Mouse (Mus musculus) thymus, adult 2 months (tissue): ENCODE results near the gene Prkn. TPM values are rescaled to one million over a fixed set of nuclear protein-coding genes. Genes with fewer than 3 reads are reported as not detected.

Source experiments
- DNase-seq: peaks from one replicate; pipeline ENCODE4 v3.0.0; 2021
- H3K27ac ChIP-seq: fragments of 200-500 bp; 2 replicates; pipeline ENCODE4 v1.5.1; 2012; ENCODE audit warnings: low read length, control low read depth; ENCODE audit not compliant: control insufficient read depth, insufficient read depth
- H3K27me3 ChIP-seq: fragments of 200-500 bp; 2 replicates; pipeline ENCODE4 v1.6.1; 2012; ENCODE audit warnings: mild to moderate bottlenecking, low read length, moderate library complexity, mixed read lengths; ENCODE audit not compliant: control insufficient read depth, insufficient read depth
- H3K36me3 ChIP-seq: fragments of 200-500 bp; 2 replicates; pipeline ENCODE4 v1.6.1; 2012; ENCODE audit warnings: mild to moderate bottlenecking, low read length, moderate library complexity; ENCODE audit not compliant: control insufficient read depth, insufficient read depth
- H3K4me1 ChIP-seq: fragments of 200-500 bp; replicated peaks from 2 replicates; pipeline ENCODE4 v1.6.1; 2012; ENCODE audit warnings: low read length; ENCODE audit not compliant: control insufficient read depth, insufficient read depth
- H3K4me3 ChIP-seq: fragments of 200-500 bp; 2 replicates; pipeline ENCODE4 v1.5.1; 2012; ENCODE audit warnings: mild to moderate bottlenecking, low read length, control low read depth, moderate library complexity; ENCODE audit not compliant: control insufficient read depth, insufficient read depth
- CTCF ChIP-seq: fragments of 200-500 bp; IDR thresholded peaks from 2 replicates; pipeline ENCODE4 v1.5.1; 2012; ENCODE audit warnings: mild to moderate bottlenecking, control low read depth, low read length, moderate library complexity, borderline replicate concordance; ENCODE audit not compliant: control insufficient read depth, poor library complexity, insufficient read depth; ENCODE audit errors: extremely low read depth
- POLR2A ChIP-seq: fragments of 200-500 bp; IDR thresholded peaks from 2 replicates; pipeline ENCODE4 v1.6.1; 2012; ENCODE audit warnings: mild to moderate bottlenecking, low read length, control low read depth, moderate library complexity; ENCODE audit not compliant: control insufficient read depth, poor library complexity, insufficient read depth; ENCODE audit errors: extremely low read depth
- WGBS: fragments of 180-500 bp; shearing (Covaris S2); methylation state at CpG from one replicate; pipeline ENCODE4 v1.1.7; 2018; 5-methylcytosine and 5-hydroxymethylcytosine counted together
- polyA plus RNA-seq: library from polyadenylated mRNA; depleted of rRNA; stranded (reverse); fragments of >200 nt; gene quantifications from 2 replicates; pipeline ENCODE4 v1.2.3, GENCODE M21; 2012

Gene Prkn
- polyA plus RNA-seq, 1 experiment: 1.4 TPM

DNA sequence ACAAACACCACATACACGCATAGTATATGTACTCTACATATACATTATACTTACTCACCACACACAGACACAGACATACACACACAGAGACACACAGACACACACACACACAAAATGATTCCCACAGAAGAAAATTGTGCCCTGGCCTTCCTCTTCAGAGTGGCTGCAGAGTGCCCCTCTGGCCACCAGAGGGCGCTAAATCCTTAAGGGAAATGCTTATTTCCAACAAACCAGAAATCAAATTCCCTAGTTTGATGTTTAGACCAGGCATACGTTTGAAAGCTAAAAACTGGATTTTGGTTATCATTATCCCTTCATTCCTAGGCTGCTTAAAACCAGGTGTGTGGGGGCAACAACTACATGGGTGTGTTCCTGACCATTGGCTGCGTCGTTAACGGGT, 1196.0 kb downstream of the Prkn start:
- H3K4me1 ChIP-seq: no peaks in the 10 kb centered on the region
- no peaks in the 10 kb centered on the region for H3K36me3 ChIP-seq
- no peak overlapping the region for H3K4me3 ChIP-seq
- no peak overlapping the region for H3K27ac ChIP-seq
- TF ChIP-seq CTCF (no peak), POLR2A (no peak)
- 53% methylated on average over 6 of the region's 6 CpGs for WGBS
- DNase-seq: peak; percentile 52
- no peaks in the 10 kb centered on the region for H3K27me3 ChIP-seq

DNA sequence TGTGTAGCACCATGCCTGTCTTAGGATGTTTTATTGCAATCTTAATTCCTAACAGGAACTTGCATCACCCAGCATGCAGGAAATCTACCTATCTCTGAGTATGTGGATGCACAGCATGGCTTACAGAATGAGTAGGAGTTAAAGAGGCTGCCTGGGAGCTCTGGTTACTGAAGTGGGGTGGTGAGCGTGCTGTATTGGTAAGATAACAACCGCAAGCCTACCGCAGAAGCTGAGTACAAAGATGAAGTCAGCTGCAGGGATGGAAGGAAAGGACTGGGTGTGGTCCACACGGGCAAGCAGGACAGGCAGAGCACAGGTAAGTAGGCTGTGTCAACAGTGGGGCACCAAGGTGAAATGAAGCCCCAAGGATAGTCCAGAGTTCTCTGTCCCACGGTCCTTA, 1196.9 kb downstream of the Prkn start:
- WGBS: 77% methylated on average over 5 of the region's 5 CpGs
- no peak overlapping the region for H3K27ac ChIP-seq
- DNase-seq: no peak
- H3K36me3 ChIP-seq: no peaks in the 10 kb centered on the region
- no peak overlapping the region for H3K4me3 ChIP-seq
- H3K4me1 ChIP-seq: no peaks in the 10 kb centered on the region
- TF ChIP-seq CTCF (no peak), POLR2A (no peak)
- no peaks in the 10 kb centered on the region for H3K27me3 ChIP-seq

DNA sequence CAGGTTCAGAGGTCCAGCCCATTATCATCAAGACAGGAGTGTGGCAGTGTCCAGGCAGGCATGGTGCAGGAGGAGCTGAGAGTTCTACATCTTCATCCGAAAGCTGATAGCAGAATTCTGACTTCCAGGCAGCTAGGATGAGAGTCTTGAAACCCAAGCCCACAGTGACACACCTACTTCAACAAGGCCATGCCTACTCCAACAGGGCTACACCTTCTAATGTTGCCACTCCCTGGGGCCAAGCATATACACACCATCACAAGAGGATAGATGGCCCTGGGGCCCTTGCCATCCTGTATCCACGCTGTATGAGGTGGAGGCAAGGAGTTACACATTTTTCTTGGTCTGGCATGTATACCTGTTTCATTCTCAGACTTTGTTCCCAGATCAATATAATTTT, 1197.4 kb downstream of the Prkn start:
- WGBS: 92% methylated on average over 2 of the region's 2 CpGs
- Histone ChIP-seq H3K27ac (no peak overlapping the region), H3K4me3 (no peak overlapping the region), H3K4me1 (no peaks in the 10 kb centered on the region), H3K27me3 (no peaks in the 10 kb centered on the region), H3K36me3 (no peaks in the 10 kb centered on the region)
- TF ChIP-seq POLR2A (no peak), CTCF (no peak)
- DNase-seq: no peak

DNA sequence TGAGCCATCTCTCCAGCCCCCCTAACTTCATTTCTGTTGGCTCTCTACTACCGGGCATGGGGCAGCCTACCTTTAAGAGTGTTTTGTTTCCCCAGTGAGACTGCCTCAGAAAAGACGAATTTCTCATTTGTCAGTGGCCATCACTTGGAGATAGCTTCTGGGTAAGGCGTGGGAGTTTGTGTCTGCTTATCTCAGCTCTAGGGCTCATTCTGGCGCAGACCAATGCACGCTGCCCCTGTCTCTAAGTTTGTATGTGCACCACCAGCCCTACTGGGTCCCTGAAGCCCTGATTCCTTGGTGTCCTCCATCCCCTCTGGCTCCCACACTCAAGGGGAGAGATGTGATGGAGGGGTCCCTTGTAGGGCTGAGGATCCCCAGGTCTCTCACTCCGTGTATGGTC, 1198.3 kb downstream of the Prkn start:
- H3K36me3 ChIP-seq: no peaks in the 10 kb centered on the region
- DNase-seq: no peak
- 80% methylated on average over 6 of the region's 6 CpGs for WGBS
- no peaks in the 10 kb centered on the region for H3K4me1 ChIP-seq
- no peaks in the 10 kb centered on the region for H3K27me3 ChIP-seq
- H3K27ac ChIP-seq: no peak overlapping the region
- TF ChIP-seq POLR2A (no peak), CTCF (no peak)
- no peak overlapping the region for H3K4me3 ChIP-seq

DNA sequence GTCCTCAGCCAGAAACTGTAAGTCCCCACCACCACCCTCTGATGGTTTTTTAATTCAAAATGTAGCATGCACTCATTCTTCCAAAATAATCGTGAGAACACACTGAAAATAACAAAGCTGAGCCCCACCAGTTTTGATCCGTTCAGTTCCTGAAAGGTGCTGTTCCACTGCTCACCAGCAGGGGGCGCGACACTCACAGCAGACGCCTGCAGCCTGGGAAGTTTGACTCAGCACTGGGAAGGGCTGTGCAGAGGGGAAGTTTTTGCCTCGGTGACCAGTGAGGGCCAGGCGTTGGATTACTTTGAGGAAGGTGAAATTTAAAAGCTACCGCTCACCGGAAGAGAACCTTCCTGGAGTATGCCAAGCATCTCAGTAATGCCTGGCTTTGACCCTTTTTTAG, 1199.0 kb downstream of the Prkn start:
- peak; percentile 96 for TF ChIP-seq CTCF
- TF ChIP-seq POLR2A: no peak
- Histone ChIP-seq H3K27me3 (no peaks in the 10 kb centered on the region), H3K27ac (no peak overlapping the region), H3K4me3 (no peak overlapping the region), H3K36me3 (no peaks in the 10 kb centered on the region), H3K4me1 (no peaks in the 10 kb centered on the region)
- DNase-seq: peak; percentile 69
- 2% methylated on average over 9 of the region's 9 CpGs for WGBS

DNA sequence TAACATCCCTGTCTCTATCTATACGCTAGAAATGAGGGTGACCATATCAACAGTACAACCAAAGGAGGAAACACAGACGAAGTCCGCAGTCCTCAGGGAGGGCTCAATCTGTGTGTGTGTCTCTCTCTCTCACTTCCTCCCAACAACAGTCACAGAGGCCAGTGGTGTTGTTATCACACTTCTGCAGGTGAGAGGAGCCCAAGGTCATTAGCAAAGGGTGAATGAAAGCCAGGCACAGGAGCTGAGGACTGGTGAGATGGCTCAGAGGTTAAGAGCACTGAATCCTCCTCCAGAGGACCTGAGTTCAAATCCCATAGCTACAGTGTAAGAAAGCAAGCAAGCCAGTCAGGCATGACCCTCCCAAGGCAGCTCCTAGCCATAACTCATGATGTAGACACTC, 1199.7 kb downstream of the Prkn start:
- no peak for DNase-seq
- no peaks in the 10 kb centered on the region for H3K4me1 ChIP-seq
- 48% methylated on average over 3 of the region's 3 CpGs for WGBS
- H3K4me3 ChIP-seq: no peak overlapping the region
- no peaks in the 10 kb centered on the region for H3K27me3 ChIP-seq
- no peak overlapping the region for H3K27ac ChIP-seq
- TF ChIP-seq CTCF (no peak), POLR2A (no peak)
- no peaks in the 10 kb centered on the region for H3K36me3 ChIP-seq

DNA sequence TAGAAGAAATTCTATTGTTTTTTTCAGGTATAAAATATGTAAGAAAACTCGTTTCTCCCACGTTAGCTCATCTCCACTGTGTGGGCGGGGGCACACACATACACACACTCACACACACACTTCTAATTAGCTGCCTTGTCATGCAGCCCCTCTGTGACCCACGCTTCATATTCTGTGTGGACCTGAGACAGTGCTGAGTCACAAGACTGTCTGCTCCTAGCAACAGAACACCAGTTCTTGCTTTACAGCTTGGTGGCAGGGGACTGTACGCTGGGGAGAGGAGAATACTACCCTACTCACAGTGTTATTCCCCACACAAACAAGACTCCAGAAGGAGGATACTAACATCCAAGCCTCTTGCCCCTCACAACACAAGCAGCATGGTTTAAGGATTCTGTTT, 1200.4 kb downstream of the Prkn start:
- TF ChIP-seq POLR2A: no peak
- TF ChIP-seq CTCF: no peak
- 79% methylated on average over 5 of the region's 5 CpGs for WGBS
- Histone ChIP-seq H3K27ac (no peak overlapping the region), H3K4me3 (no peak overlapping the region), H3K36me3 (no peaks in the 10 kb centered on the region), H3K4me1 (no peaks in the 10 kb centered on the region), H3K27me3 (no peaks in the 10 kb centered on the region)
- no peak for DNase-seq
